13 mouse cellular contexts compared by ENCODE assay signal in the genomic region with DNA sequence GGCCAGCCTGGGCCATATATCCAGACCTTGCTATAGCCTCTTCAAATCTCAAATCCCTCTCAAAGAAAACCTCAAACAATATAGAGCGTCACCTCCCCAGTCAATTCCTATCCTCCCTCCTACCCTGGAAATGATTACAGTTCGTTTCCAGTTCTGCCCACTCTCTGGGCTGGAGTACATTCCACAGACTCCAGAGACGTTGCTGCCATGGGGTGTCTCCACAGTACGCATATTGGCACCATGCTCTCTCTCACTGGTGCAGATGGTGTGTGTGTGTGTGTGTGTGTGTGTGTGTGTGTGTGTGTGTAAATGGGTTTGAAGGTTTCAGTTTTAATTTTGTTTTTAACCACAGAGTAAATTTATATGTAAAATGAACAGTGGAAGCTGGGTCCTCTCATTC. TPM values are rescaled to one million over a fixed set of nuclear protein-coding genes. Genes with fewer than 3 reads are reported as not detected.
DNase-seq lines count a peak whose midpoint lies in the region; ATAC-seq and TF ChIP-seq lines count a peak whose summit lies in the region.
"Had no signal": no experiment of that assay in that cellular context is flagged by ENCODE, and none has a peak within 500 bp of the region (broad histone marks: within the 10 kb centered on the region; RNA-seq: fewer than 3 reads in every experiment).

No protein-coding gene starts in this region.

- TF ChIP-seq CTCF in lung, adult 2 months (IDR thresholded peaks at IDR 0.05; ENCODE audit: insufficient read depth, low read length) = 0 out of 2 replicates have a peak, but pooled peaks have one; percentile 9
- peak; percentile 48; the same call in 1 of the 2 replicates for TF ChIP-seq CTCF in bone marrow, adult 2 months (IDR thresholded peaks at IDR 0.05; ENCODE audit: control insufficient read depth, insufficient read depth, low read length)

- DNase-seq in lung, adult 2 months = no peak
- no peak for DNase-seq in lung, postnatal 25 days (ENCODE audit: low spot score)
- peak; percentile 43 for DNase-seq in layer of hippocampus, adult 11-12 months (ENCODE audit: low spot score)
- DNase-seq in right cerebral cortex, postnatal 10 days (ENCODE audit: low spot score in 2 of 2) = peak; percentile 69 to 85
- no peak for DNase-seq in thymus, postnatal 36 days
- DNase-seq: gastrocnemius, postnatal 10 days; lung, embryonic 14.5 days had no signal

- no peaks in the 10 kb centered on the region for H3K36me3 ChIP-seq in kidney, embryonic 15.5 days

- no peak overlapping the region for H3K9ac ChIP-seq in kidney, embryonic 15.5 days
- H3K9ac ChIP-seq: lung, embryonic 14.5 days had no signal

- H3K9me3 ChIP-seq in kidney, embryonic 15.5 days (replicated peaks) = no peaks in the 10 kb centered on the region

- no peaks in the 10 kb centered on the region for H3K27me3 ChIP-seq in kidney, embryonic 15.5 days

- TF ChIP-seq POLR2A in lung, adult 2 months (IDR thresholded peaks at IDR 0.05; ENCODE audit: borderline replicate concordance, extremely low read depth, low read depth, low read length) = no peak
- TF ChIP-seq POLR2A in bone marrow, adult 2 months (IDR thresholded peaks at IDR 0.05; ENCODE audit: borderline replicate concordance, control insufficient read depth, low read depth, low read length) = no peak

- no peak overlapping the region for H3K27ac ChIP-seq in bone marrow, adult 2 months (ENCODE audit: control insufficient read depth, insufficient read depth, low read depth, low read length, poor library complexity)
- H3K27ac ChIP-seq in kidney, embryonic 15.5 days = no peak overlapping the region

- no peak overlapping the region for H3K4me2 ChIP-seq in kidney, embryonic 15.5 days
- H3K4me2 ChIP-seq: lung, embryonic 14.5 days had no signal

- ATAC-seq in erythroid progenitor cell, adult 5-6 weeks (replicated peaks; ENCODE audit: low FRiP score, poor library complexity, severe bottlenecking) = no peak
- ATAC-seq in kidney, embryonic 15.5 days (replicated peaks; ENCODE audit: low FRiP score) = no peak

- H3K4me1 ChIP-seq in lung, adult 2 months (ENCODE audit: control insufficient read depth, insufficient read depth, low read length) = no peaks in the 10 kb centered on the region
- H3K4me1 ChIP-seq in bone marrow, adult 2 months (ENCODE audit: control insufficient read depth, insufficient read depth, low read length) = peaks cover 4% of the 10 kb centered on the region
- H3K4me1 ChIP-seq in kidney, embryonic 15.5 days = no peaks in the 10 kb centered on the region

- WGBS in lung, adult 2 months = 53% methylated on average over 4 of the region's 4 CpGs
- WGBS in bone marrow, adult 2 months = 53% methylated on average over 4 of the region's 4 CpGs
- WGBS in kidney, embryonic 15.5 days = 65% methylated on average over 4 of the region's 4 CpGs

- H3K4me3 ChIP-seq in lung, adult 2 months (replicated peaks; ENCODE audit: extremely low read depth, low read depth, low read length) = no peak overlapping the region
- H3K4me3 ChIP-seq in bone marrow, adult 2 months (replicated peaks; ENCODE audit: control insufficient read depth, low read depth, low read length) = no peak overlapping the region
- no peak overlapping the region for H3K4me3 ChIP-seq in kidney, embryonic 15.5 days (replicated peaks)

RNA-seq across cellular contexts. Expression of gene Itgax, which starts 24.1 kb away (rescaled TPM):
- polyA plus RNA-seq in lung, adult 2 months (2012; rRNA removed) = 20.6 and 25.0 TPM in 2 replicates
- polyA plus RNA-seq in bone marrow, adult 2 months (2011; ENCODE audit: insufficient read depth, insufficient read length, low replicate concordance, missing spikeins) = 1.2 and 9.5 TPM in 2 replicates
- 0.42 and 1.1 TPM in 2 replicates for total RNA-seq in erythroid progenitor cell, adult 5-6 weeks (2015; ENCODE audit: low replicate concordance)
- 0.83 and 1.2 TPM in 2 replicates for total RNA-seq in erythroid progenitor cell, adult 5-6 weeks (2017; ENCODE audit: low replicate concordance)
- 0.05 and 0.17 TPM in 2 replicates for polyA plus RNA-seq in kidney, embryonic 15.5 days (2015; fragmentation: Nextera tagmentation; extraction: Ambion mirVana)
- polyA plus RNA-seq: embryonic facial prominence, embryonic 11.5 days; hindbrain, embryonic 11.5 days had no signal

RNA-seq across cellular contexts. Expression of gene Gm49368, which starts 42.8 kb away (rescaled TPM):
- polyA plus RNA-seq in lung, adult 2 months (2012; rRNA removed) = 0.07 and 0.12 TPM in 2 replicates
- polyA plus RNA-seq in bone marrow, adult 2 months (2011; ENCODE audit: insufficient read depth, insufficient read length, low replicate concordance, missing spikeins) = 8.2 and 16.7 TPM in 2 replicates
- total RNA-seq in erythroid progenitor cell, adult 5-6 weeks (2015; ENCODE audit: low replicate concordance) = not detected in 2 replicates
- not detected in 2 replicates for total RNA-seq in erythroid progenitor cell, adult 5-6 weeks (2017; ENCODE audit: low replicate concordance)
- not detected in 2 replicates for polyA plus RNA-seq in kidney, embryonic 15.5 days (2015; fragmentation: Nextera tagmentation; extraction: Ambion mirVana)
- total RNA-seq: gastrocnemius, postnatal 10 days; left cerebral cortex, adult 18-20 months had no signal
- polyA plus RNA-seq: embryonic facial prominence, embryonic 11.5 days; hindbrain, embryonic 11.5 days; lung, embryonic 14.5 days had no signal

RNA-seq across cellular contexts. Expression of gene Itgam, which starts 42.8 kb away (rescaled TPM):
- 25.2 and 27.6 TPM in 2 replicates for polyA plus RNA-seq in lung, adult 2 months (2012; rRNA removed)
- 15.4 and 60.8 TPM in 2 replicates for polyA plus RNA-seq in bone marrow, adult 2 months (2011; ENCODE audit: insufficient read depth, insufficient read length, low replicate concordance, missing spikeins)
- total RNA-seq in erythroid progenitor cell, adult 5-6 weeks (2015; ENCODE audit: low replicate concordance) = 21.8 and 24.1 TPM in 2 replicates
- total RNA-seq in erythroid progenitor cell, adult 5-6 weeks (2017; ENCODE audit: low replicate concordance) = 16.9 and 19.8 TPM in 2 replicates
- 1.2 and 1.4 TPM in 2 replicates for polyA plus RNA-seq in kidney, embryonic 15.5 days (2015; fragmentation: Nextera tagmentation; extraction: Ambion mirVana)

RNA-seq across cellular contexts. Expression of gene Itgad, which starts 48.9 kb away (rescaled TPM):
- polyA plus RNA-seq in lung, adult 2 months (2012; rRNA removed) = 0.50 and 0.56 TPM in 2 replicates
- polyA plus RNA-seq in bone marrow, adult 2 months (2011; ENCODE audit: insufficient read depth, insufficient read length, low replicate concordance, missing spikeins) = 5.9 and 9.8 TPM in 2 replicates
- 14.1 and 18.9 TPM in 2 replicates for total RNA-seq in erythroid progenitor cell, adult 5-6 weeks (2015; ENCODE audit: low replicate concordance)
- total RNA-seq in erythroid progenitor cell, adult 5-6 weeks (2017; ENCODE audit: low replicate concordance) = 5.6 and 15.5 TPM in 2 replicates
- not detected in 2 replicates for polyA plus RNA-seq in kidney, embryonic 15.5 days (2015; fragmentation: Nextera tagmentation; extraction: Ambion mirVana)
- total RNA-seq: left cerebral cortex, adult 18-20 months had no signal
- polyA plus RNA-seq: embryonic facial prominence, embryonic 11.5 days; hindbrain, embryonic 11.5 days; lung, embryonic 14.5 days had no signal

Comparison
In these comparisons a context has a peak if more than half of its experiments do, and no peak if none do; other contexts are left out.
1. DNase-seq: peak in layer of hippocampus, adult 11-12 months (single experiment) and right cerebral cortex, postnatal 10 days (2 of 2); none in lung, adult 2 months (single experiment), lung, postnatal 25 days (single experiment) and thymus, postnatal 36 days (0 of 2).